Mouse (Mus musculus): ENCODE measurements around the gene Nelfb. TPM values are rescaled to one million over a fixed set of nuclear protein-coding genes. Genes with fewer than 3 reads are reported as not detected.

The Nelfb gene
- total RNA-seq, 4 experiments from 2014 or later, result 58.4 to 64.2 (median 59.4) TPM

- no peak for DNase-seq (ENCODE audit: low spot score in 2 of 2)
These were observed 19.7 kb upstream of the Nelfb start for GRCm38 (mm10) chr2:25231038-25231437.

- no peak for DNase-seq (ENCODE audit: low spot score in 2 of 2)
These were observed 19.3 kb upstream of the Nelfb start for GRCm38 (mm10) chr2:25230581-25230980.

GRCm38 (mm10) chr2:25229582-25229981 is 18.3 kb upstream of the Nelfb start:
- no peak for DNase-seq (ENCODE audit: low spot score in 2 of 2)

GRCm38 (mm10) chr2:25228995-25229530 is 17.8 kb upstream of the Nelfb start:
- no peak for DNase-seq (ENCODE audit: low spot score in 2 of 2)

- peak; percentile 56 to 83 for DNase-seq (ENCODE audit: low spot score in 2 of 2)
These were observed 17.2 kb upstream of the Nelfb start for GRCm38 (mm10) chr2:25228431-25228889.

GRCm38 (mm10) chr2:25227406-25227805 is 16.1 kb upstream of the Nelfb start:
- no peak for DNase-seq (ENCODE audit: low spot score in 2 of 2)

GRCm38 (mm10) chr2:25226864-25227263 is 15.6 kb upstream of the Nelfb start:
- DNase-seq (ENCODE audit: low spot score in 2 of 2), result peak in 1 of 2 experiments; percentile 76

GRCm38 (mm10) chr2:25225811-25226379 is 14.6 kb upstream of the Nelfb start:
- DNase-seq (ENCODE audit: low spot score in 2 of 2), result no peak

GRCm38 (mm10) chr2:25224766-25225752 is 13.8 kb upstream of the Nelfb start:
- DNase-seq (ENCODE audit: low spot score in 2 of 2), result peak; percentile 95 to 100

- DNase-seq (ENCODE audit: low spot score in 2 of 2), result no peak
These were observed 13.1 kb upstream of the Nelfb start, which contains the start of gene Tubb4b for GRCm38 (mm10) chr2:25224492-25224765. TSS of gene Tubb4b (minus strand) at chr2:25224702.

- DNase-seq (ENCODE audit: low spot score in 2 of 2), result peak in 1 of 2 experiments; percentile 83
These were observed 12.6 kb upstream of the Nelfb start for GRCm38 (mm10) chr2:25223681-25224491.

- DNase-seq (ENCODE audit: low spot score in 2 of 2), result no peak
These were observed 10.1 kb upstream of the Nelfb start for GRCm38 (mm10) chr2:25221331-25221772.

GRCm38 (mm10) chr2:25218445-25218844 is 7.2 kb upstream of the Nelfb start, which contains the start of gene Fam166a:
TSS of gene Fam166a (plus strand) at chr2:25218745.
- no peak for DNase-seq (ENCODE audit: low spot score in 2 of 2)

- no peak for DNase-seq (ENCODE audit: low spot score in 2 of 2)
These were observed 6.4 kb upstream of the Nelfb start for GRCm38 (mm10) chr2:25217666-25218065.

GRCm38 (mm10) chr2:25214444-25214843 is 3.2 kb upstream of the Nelfb start, which contains the start of gene Stpg3:
TSS of gene Stpg3 (minus strand) at chr2:25214637.
- DNase-seq (ENCODE audit: low spot score in 2 of 2), result no peak

GRCm38 (mm10) chr2:25213266-25213865 is 2.1 kb upstream of the Nelfb start:
- no peak for DNase-seq (ENCODE audit: low spot score in 2 of 2)

- no peak for DNase-seq (ENCODE audit: low spot score in 2 of 2)
These were observed 603 bp downstream of the Nelfb start for GRCm38 (mm10) chr2:25210686-25211085.

GRCm38 (mm10) chr2:25207593-25207992 is 3.7 kb downstream of the Nelfb start:
- no peak for DNase-seq (ENCODE audit: low spot score in 2 of 2)

- DNase-seq (ENCODE audit: low spot score in 2 of 2), result no peak
These were observed 7.6 kb downstream of the Nelfb start for GRCm38 (mm10) chr2:25203631-25204214.

- DNase-seq (ENCODE audit: low spot score in 2 of 2), result no peak
These were observed 10.7 kb downstream of the Nelfb start for GRCm38 (mm10) chr2:25200631-25201030.
